Mouse (Mus musculus): ENCODE results near the gene Serpinb9. TPM values are rescaled to one million over a fixed set of nuclear protein-coding genes. Genes with fewer than 3 reads are reported as not detected.

The Serpinb9 gene
- polyA plus RNA-seq, 1 experiment from 2014 or later: 1.6 TPM

GRCm38 (mm10) chr13:32969641-32970040 is 33.4 kb upstream of the Serpinb9 start:
- Histone ChIP-seq H3K4me1 (replicated peaks) (peaks cover 6% of the 10 kb centered on the region; the same call in 1 of the 2 replicates), H3K36me3 (no peaks in the 10 kb centered on the region), H3K4me2 (no peak overlapping the region), H3K27me3 (no peaks in the 10 kb centered on the region), H3K9ac (replicated peaks) (no peak overlapping the region), H3K9me3 (no peaks in the 10 kb centered on the region), H3K4me3 (replicated peaks) (no peak overlapping the region), H3K27ac (no peak overlapping the region)
- ATAC-seq (ENCODE audit: insufficient number of reproducible peaks, insufficient read depth, low FRiP score, low TSS enrichment, low read depth): no peak
- WGBS: 91% methylated on average over 1 of the region's 1 CpGs

DNA sequence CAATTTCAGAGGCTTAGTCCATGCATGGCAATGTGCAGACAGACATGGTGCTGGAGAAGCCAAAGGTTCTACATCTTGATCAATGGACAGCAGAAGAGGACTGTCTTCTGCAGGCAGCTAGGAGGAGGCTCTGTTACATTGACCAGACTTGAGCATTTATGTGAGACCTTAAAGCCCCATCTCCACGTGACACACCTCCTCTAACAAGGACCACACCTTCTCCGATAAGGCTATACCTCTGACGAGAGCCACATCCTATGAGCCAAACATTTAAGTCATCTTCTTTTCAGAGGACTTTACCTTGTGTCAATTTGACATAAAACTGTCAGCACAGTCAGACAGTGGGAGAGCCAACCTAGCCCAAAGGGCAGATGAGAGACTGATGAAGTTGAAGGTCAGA is 32.3 kb upstream of the Serpinb9 start:
- no peak overlapping the region for H3K4me2 ChIP-seq
- H3K4me1 ChIP-seq (replicated peaks): no peaks in the 10 kb centered on the region
- H3K27me3 ChIP-seq: no peaks in the 10 kb centered on the region
- no peak overlapping the region for H3K27ac ChIP-seq
- H3K9me3 ChIP-seq: no peaks in the 10 kb centered on the region
- no peak overlapping the region for H3K4me3 ChIP-seq (replicated peaks)
- 91% methylated on average over 3 of the region's 3 CpGs for WGBS
- no peak for ATAC-seq (ENCODE audit: insufficient number of reproducible peaks, insufficient read depth, low FRiP score, low TSS enrichment, low read depth)
- no peaks in the 10 kb centered on the region for H3K36me3 ChIP-seq
- H3K9ac ChIP-seq (replicated peaks): no peak overlapping the region

DNA sequence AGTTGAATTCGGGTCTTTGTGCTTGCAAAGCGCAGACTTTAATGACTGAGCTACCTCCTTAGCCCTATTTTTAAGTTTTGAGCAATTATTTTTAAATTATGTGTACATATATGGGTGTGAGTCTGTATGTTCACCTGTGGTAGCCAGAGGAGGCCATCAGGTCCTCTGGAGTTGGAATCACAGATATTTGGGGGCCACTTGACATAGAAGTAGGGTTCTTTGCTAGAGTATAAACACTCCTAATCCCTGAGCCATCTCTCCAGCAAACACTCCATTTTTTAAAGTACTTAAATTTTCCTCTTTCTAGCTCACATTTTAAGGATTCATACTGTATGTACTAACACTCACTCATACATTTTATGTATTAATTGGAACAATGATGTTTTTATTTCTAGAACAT is 28.8 kb upstream of the Serpinb9 start:
- WGBS: 84% methylated on average over 2 of the region's 2 CpGs
- H3K4me2 ChIP-seq: no peak overlapping the region
- H3K36me3 ChIP-seq: no peaks in the 10 kb centered on the region
- no peak overlapping the region for H3K27ac ChIP-seq
- no peaks in the 10 kb centered on the region for H3K4me1 ChIP-seq (replicated peaks)
- no peak overlapping the region for H3K4me3 ChIP-seq (replicated peaks)
- H3K9ac ChIP-seq (replicated peaks): no peak overlapping the region
- ATAC-seq (ENCODE audit: insufficient number of reproducible peaks, insufficient read depth, low FRiP score, low TSS enrichment, low read depth): no peak
- H3K27me3 ChIP-seq: no peaks in the 10 kb centered on the region
- H3K9me3 ChIP-seq: no peaks in the 10 kb centered on the region

GRCm38 (mm10) chr13:32974889-32975460 is 28.1 kb upstream of the Serpinb9 start:
- Histone ChIP-seq H3K27me3 (no peaks in the 10 kb centered on the region), H3K36me3 (no peaks in the 10 kb centered on the region), H3K4me1 (replicated peaks) (no peaks in the 10 kb centered on the region), H3K27ac (no peak overlapping the region), H3K4me2 (no peak overlapping the region), H3K4me3 (replicated peaks) (no peak overlapping the region), H3K9me3 (no peaks in the 10 kb centered on the region), H3K9ac (replicated peaks) (no peak overlapping the region)
- ATAC-seq (ENCODE audit: insufficient number of reproducible peaks, insufficient read depth, low FRiP score, low TSS enrichment, low read depth): no peak
- WGBS: 63% methylated on average over 3 of the region's 3 CpGs

- H3K4me3 ChIP-seq (replicated peaks): no peak overlapping the region
- no peaks in the 10 kb centered on the region for H3K36me3 ChIP-seq
- H3K9me3 ChIP-seq: no peaks in the 10 kb centered on the region
- H3K9ac ChIP-seq (replicated peaks): no peak overlapping the region
- no peak for ATAC-seq (ENCODE audit: insufficient number of reproducible peaks, insufficient read depth, low FRiP score, low TSS enrichment, low read depth)
- H3K27ac ChIP-seq: no peak overlapping the region
- no peak overlapping the region for H3K4me2 ChIP-seq
- no peaks in the 10 kb centered on the region for H3K4me1 ChIP-seq (replicated peaks)
- no peaks in the 10 kb centered on the region for H3K27me3 ChIP-seq
- WGBS: 73% methylated on average over 2 of the region's 2 CpGs
Measured at GRCm38 (mm10) chr13:32975710-32976109, 27.3 kb upstream of the Serpinb9 start.

- WGBS: 85% methylated on average over 4 of the region's 4 CpGs
- H3K27me3 ChIP-seq: no peaks in the 10 kb centered on the region
- H3K9ac ChIP-seq (replicated peaks): no peak overlapping the region
- no peak overlapping the region for H3K4me2 ChIP-seq
- no peak for ATAC-seq (ENCODE audit: insufficient number of reproducible peaks, insufficient read depth, low FRiP score, low TSS enrichment, low read depth)
- no peak overlapping the region for H3K4me3 ChIP-seq (replicated peaks)
- no peak overlapping the region for H3K27ac ChIP-seq
- H3K4me1 ChIP-seq (replicated peaks): no peaks in the 10 kb centered on the region
- H3K9me3 ChIP-seq: no peaks in the 10 kb centered on the region
- H3K36me3 ChIP-seq: no peaks in the 10 kb centered on the region
Measured at GRCm38 (mm10) chr13:32982556-32983042, 20.5 kb upstream of the Serpinb9 start.

DNA sequence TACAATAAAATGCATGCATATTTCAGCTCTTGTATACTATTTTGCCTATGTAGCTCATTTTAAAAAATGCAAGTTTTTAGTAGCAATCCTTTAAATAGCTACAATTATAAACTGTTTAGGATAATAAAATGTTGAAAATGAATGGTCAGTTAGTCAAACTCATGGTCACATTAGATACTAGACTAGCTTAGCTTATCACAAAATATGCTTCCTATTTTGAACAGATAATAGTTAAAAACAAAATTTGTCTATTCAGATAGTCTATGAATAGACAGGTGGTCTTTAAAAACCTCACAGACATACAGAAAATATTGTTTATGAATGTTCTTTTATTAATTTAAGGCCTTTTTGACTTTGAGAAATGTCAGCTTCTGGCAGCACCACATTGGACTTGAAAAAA is 16.8 kb upstream of the Serpinb9 start:
- no peak overlapping the region for H3K4me2 ChIP-seq
- no peak for ATAC-seq (ENCODE audit: insufficient number of reproducible peaks, insufficient read depth, low FRiP score, low TSS enrichment, low read depth)
- H3K27me3 ChIP-seq: no peaks in the 10 kb centered on the region
- no peaks in the 10 kb centered on the region for H3K36me3 ChIP-seq
- H3K4me3 ChIP-seq (replicated peaks): no peak overlapping the region
- H3K9me3 ChIP-seq: no peaks in the 10 kb centered on the region
- no peaks in the 10 kb centered on the region for H3K4me1 ChIP-seq (replicated peaks)
- H3K9ac ChIP-seq (replicated peaks): no peak overlapping the region
- no peak overlapping the region for H3K27ac ChIP-seq

DNA sequence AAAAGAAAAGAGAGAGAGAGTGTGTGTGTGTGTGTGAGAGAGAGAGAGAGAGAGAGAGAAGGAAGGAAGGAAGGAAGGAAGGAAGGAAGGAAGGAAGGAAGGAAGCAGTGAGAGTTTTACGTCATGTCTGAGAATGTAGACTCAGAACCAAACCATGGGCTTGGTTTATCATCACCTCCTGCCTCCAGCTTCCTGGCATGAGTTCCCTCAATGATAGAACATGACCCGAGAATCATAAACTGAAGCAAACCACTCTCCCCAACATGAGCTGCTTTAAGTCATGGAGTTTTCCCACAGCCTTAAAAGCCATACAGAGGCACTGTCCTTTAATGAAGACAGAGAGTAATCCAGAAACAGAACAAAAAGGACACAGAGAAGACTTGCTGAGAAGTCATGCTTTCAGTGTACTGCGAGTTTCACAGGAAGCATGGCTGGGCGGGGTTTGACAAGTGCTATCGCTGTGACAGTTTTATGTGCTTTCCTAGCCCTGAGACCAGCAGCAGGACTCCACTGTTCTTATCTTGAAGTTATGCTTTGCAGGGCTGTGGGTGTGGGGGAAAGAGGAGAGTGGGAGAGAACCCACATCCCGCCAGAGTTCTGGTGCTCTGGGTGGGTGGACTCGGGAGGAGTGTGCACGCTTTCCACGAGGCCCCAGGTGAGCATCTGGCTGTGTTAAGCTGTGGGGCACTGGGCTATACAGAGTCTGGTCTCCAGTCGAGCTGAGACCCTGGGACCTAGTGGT is 9.7 kb upstream of the Serpinb9 start:
- Histone ChIP-seq H3K9ac (replicated peaks) (no peak overlapping the region), H3K36me3 (no peaks in the 10 kb centered on the region), H3K4me2 (no peak overlapping the region), H3K9me3 (no peaks in the 10 kb centered on the region), H3K27me3 (no peaks in the 10 kb centered on the region), H3K4me1 (replicated peaks) (no peaks in the 10 kb centered on the region), H3K27ac (no peak overlapping the region), H3K4me3 (replicated peaks) (no peak overlapping the region)
- ATAC-seq (ENCODE audit: insufficient number of reproducible peaks, insufficient read depth, low FRiP score, low TSS enrichment, low read depth): no peak
- WGBS: 62% methylated on average over 10 of the region's 10 CpGs

GRCm38 (mm10) chr13:32993894-32994242 is 9.2 kb upstream of the Serpinb9 start:
- no peak for ATAC-seq (ENCODE audit: insufficient number of reproducible peaks, insufficient read depth, low FRiP score, low TSS enrichment, low read depth)
- Histone ChIP-seq H3K36me3 (no peaks in the 10 kb centered on the region), H3K4me1 (replicated peaks) (no peaks in the 10 kb centered on the region), H3K4me2 (no peak overlapping the region), H3K9ac (replicated peaks) (no peak overlapping the region), H3K27ac (no peak overlapping the region), H3K4me3 (replicated peaks) (no peak overlapping the region), H3K9me3 (no peaks in the 10 kb centered on the region), H3K27me3 (no peaks in the 10 kb centered on the region)
- WGBS: 72% methylated on average over 2 of the region's 2 CpGs

DNA sequence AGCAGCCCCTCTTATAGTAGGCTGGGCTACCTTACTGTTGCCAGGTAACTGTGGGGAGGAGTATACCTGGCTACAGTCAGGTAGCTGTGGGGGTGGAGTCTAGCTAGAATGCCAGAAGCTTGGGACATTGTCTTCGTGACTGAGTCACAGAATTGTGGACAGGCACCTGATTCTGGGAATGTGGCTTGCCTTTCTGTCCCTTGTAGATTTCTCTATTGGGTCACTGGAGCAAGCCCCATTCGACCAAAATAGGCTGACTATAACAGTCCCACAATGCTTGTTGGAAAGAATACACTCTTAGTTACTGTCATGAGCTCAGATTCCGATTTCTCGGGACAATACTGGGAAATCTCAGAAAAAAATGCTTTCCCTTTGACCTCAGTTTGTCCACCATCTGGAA is 8.0 kb upstream of the Serpinb9 start:
- H3K27me3 ChIP-seq: no peaks in the 10 kb centered on the region
- no peaks in the 10 kb centered on the region for H3K4me1 ChIP-seq (replicated peaks)
- no peak overlapping the region for H3K27ac ChIP-seq
- H3K4me3 ChIP-seq (replicated peaks): no peak overlapping the region
- 79% methylated on average over 4 of the region's 4 CpGs for WGBS
- ATAC-seq (ENCODE audit: insufficient number of reproducible peaks, insufficient read depth, low FRiP score, low TSS enrichment, low read depth): no peak
- no peak overlapping the region for H3K4me2 ChIP-seq
- no peaks in the 10 kb centered on the region for H3K9me3 ChIP-seq
- H3K36me3 ChIP-seq: no peaks in the 10 kb centered on the region
- H3K9ac ChIP-seq (replicated peaks): no peak overlapping the region

DNA sequence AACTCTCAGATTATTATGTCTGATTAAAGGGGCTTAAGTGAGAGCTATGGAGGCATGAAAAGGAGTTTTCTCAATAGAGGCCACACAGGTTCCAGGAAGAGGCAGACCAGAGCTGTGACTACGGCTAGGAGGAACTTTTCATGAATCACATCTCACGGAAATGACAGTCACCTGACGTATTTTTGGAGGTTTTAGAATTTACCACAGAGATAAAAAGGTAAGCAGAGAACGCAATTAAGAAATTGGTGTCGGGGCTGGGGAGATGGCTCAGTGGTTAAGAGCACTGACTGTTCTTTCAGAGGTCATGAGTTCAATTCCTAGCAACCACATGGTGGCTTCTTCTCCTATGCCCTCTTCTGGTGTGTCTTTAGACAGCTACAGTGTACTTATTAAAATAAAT is 1.7 kb upstream of the Serpinb9 start:
- H3K36me3 ChIP-seq: no peaks in the 10 kb centered on the region
- no peak overlapping the region for H3K4me3 ChIP-seq (replicated peaks)
- 0 out of 2 replicates have a peak, but pooled peaks cover 5% of the 10 kb centered on the region for H3K4me1 ChIP-seq (replicated peaks)
- ATAC-seq (ENCODE audit: insufficient number of reproducible peaks, insufficient read depth, low FRiP score, low TSS enrichment, low read depth): no peak
- no peak overlapping the region for H3K4me2 ChIP-seq
- WGBS: 86% methylated on average over 5 of the region's 5 CpGs
- no peak overlapping the region for H3K27ac ChIP-seq
- no peak overlapping the region for H3K9ac ChIP-seq (replicated peaks)
- no peaks in the 10 kb centered on the region for H3K27me3 ChIP-seq
- H3K9me3 ChIP-seq: no peaks in the 10 kb centered on the region

Measured in limb, embryonic 12.5 days (tissue).